Mouse (Mus musculus): ENCODE results near the gene Rims3. TPM values are rescaled to one million over a fixed set of nuclear protein-coding genes. Genes with fewer than 3 reads are reported as not detected.

The Rims3 gene
- polyA plus RNA-seq, 1 experiment, result 0.39 TPM

GRCm38 (mm10) chr4:120882002-120882625 is 27.5 kb downstream of the Rims3 start:
- DNase-seq, result no peak
- Histone ChIP-seq H3K36me3 (ENCODE audit: control insufficient read depth, insufficient read depth, low read length) (no peaks in the 10 kb centered on the region), H3K27ac (ENCODE audit: insufficient read depth, low read depth, low read length) (no peak overlapping the region), H3K4me1 (ENCODE audit: control insufficient read depth, insufficient read depth, low read length) (no peaks in the 10 kb centered on the region), H3K27me3 (replicated peaks; ENCODE audit: control insufficient read depth, insufficient read depth, low read length) (no peaks in the 10 kb centered on the region), H3K4me3 (ENCODE audit: insufficient read depth, low read depth, low read length) (no peak overlapping the region)
- TF ChIP-seq CTCF (conservative IDR thresholded peaks at IDR 0.05; ENCODE audit: insufficient read depth, insufficient read length, low read depth, low read length), result no peak
- TF ChIP-seq POLR2A (IDR thresholded peaks at IDR 0.05; ENCODE audit: low read depth, low read length), result no peak
- 66% methylated on average over 5 of the region's 5 CpGs for WGBS

GRCm38 (mm10) chr4:120885208-120886120 is 30.8 kb downstream of the Rims3 start:
- Histone ChIP-seq H3K36me3 (ENCODE audit: control insufficient read depth, insufficient read depth, low read length) (no peaks in the 10 kb centered on the region), H3K4me1 (ENCODE audit: control insufficient read depth, insufficient read depth, low read length) (no peaks in the 10 kb centered on the region), H3K27me3 (replicated peaks; ENCODE audit: control insufficient read depth, insufficient read depth, low read length) (no peaks in the 10 kb centered on the region), H3K4me3 (ENCODE audit: insufficient read depth, low read depth, low read length) (no peak overlapping the region), H3K27ac (ENCODE audit: insufficient read depth, low read depth, low read length) (no peak overlapping the region)
- TF ChIP-seq CTCF (conservative IDR thresholded peaks at IDR 0.05; ENCODE audit: insufficient read depth, insufficient read length, low read depth, low read length) (no peak), POLR2A (IDR thresholded peaks at IDR 0.05; ENCODE audit: low read depth, low read length) (no peak)
- peak; percentile 8 for DNase-seq
- WGBS, result 58% methylated on average over 13 of the region's 13 CpGs

GRCm38 (mm10) chr4:120886131-120886530 is 31.5 kb downstream of the Rims3 start:
- Histone ChIP-seq H3K27ac (ENCODE audit: insufficient read depth, low read depth, low read length) (no peak overlapping the region), H3K4me1 (ENCODE audit: control insufficient read depth, insufficient read depth, low read length) (no peaks in the 10 kb centered on the region), H3K27me3 (replicated peaks; ENCODE audit: control insufficient read depth, insufficient read depth, low read length) (no peaks in the 10 kb centered on the region), H3K36me3 (ENCODE audit: control insufficient read depth, insufficient read depth, low read length) (no peaks in the 10 kb centered on the region), H3K4me3 (ENCODE audit: insufficient read depth, low read depth, low read length) (no peak overlapping the region)
- peak; percentile 40 for DNase-seq
- 25% methylated on average over 4 of the region's 4 CpGs for WGBS
- TF ChIP-seq POLR2A (IDR thresholded peaks at IDR 0.05; ENCODE audit: low read depth, low read length) (no peak), CTCF (conservative IDR thresholded peaks at IDR 0.05; ENCODE audit: insufficient read depth, insufficient read length, low read depth, low read length) (no peak)

GRCm38 (mm10) chr4:120886811-120887210 is 32.2 kb downstream of the Rims3 start:
- 92% methylated on average over 5 of the region's 5 CpGs for WGBS
- no peak for TF ChIP-seq POLR2A (IDR thresholded peaks at IDR 0.05; ENCODE audit: low read depth, low read length)
- Histone ChIP-seq H3K36me3 (ENCODE audit: control insufficient read depth, insufficient read depth, low read length) (no peaks in the 10 kb centered on the region), H3K4me1 (ENCODE audit: control insufficient read depth, insufficient read depth, low read length) (no peaks in the 10 kb centered on the region), H3K27ac (ENCODE audit: insufficient read depth, low read depth, low read length) (no peak overlapping the region), H3K4me3 (ENCODE audit: insufficient read depth, low read depth, low read length) (no peak overlapping the region), H3K27me3 (replicated peaks; ENCODE audit: control insufficient read depth, insufficient read depth, low read length) (no peaks in the 10 kb centered on the region)
- no peak for DNase-seq

- TF ChIP-seq POLR2A (IDR thresholded peaks at IDR 0.05; ENCODE audit: low read depth, low read length) (no peak), CTCF (conservative IDR thresholded peaks at IDR 0.05; ENCODE audit: insufficient read depth, insufficient read length, low read depth, low read length) (peak; percentile 50)
- Histone ChIP-seq H3K4me1 (ENCODE audit: control insufficient read depth, insufficient read depth, low read length) (no peaks in the 10 kb centered on the region), H3K36me3 (ENCODE audit: control insufficient read depth, insufficient read depth, low read length) (no peaks in the 10 kb centered on the region), H3K27me3 (replicated peaks; ENCODE audit: control insufficient read depth, insufficient read depth, low read length) (no peaks in the 10 kb centered on the region), H3K4me3 (ENCODE audit: insufficient read depth, low read depth, low read length) (no peak overlapping the region), H3K27ac (ENCODE audit: insufficient read depth, low read depth, low read length) (no peak overlapping the region)
- WGBS, result 32% methylated on average over 8 of the region's 8 CpGs
- DNase-seq, result peak; percentile 65
Observed at GRCm38 (mm10) chr4:120887381-120888112, 32.9 kb downstream of the Rims3 start.

GRCm38 (mm10) chr4:120888884-120889283 is 34.3 kb downstream of the Rims3 start:
- H3K36me3 ChIP-seq (ENCODE audit: control insufficient read depth, insufficient read depth, low read length), result no peaks in the 10 kb centered on the region
- H3K4me1 ChIP-seq (ENCODE audit: control insufficient read depth, insufficient read depth, low read length), result no peaks in the 10 kb centered on the region
- WGBS, result 65% methylated on average over 8 of the region's 8 CpGs
- H3K27me3 ChIP-seq (replicated peaks; ENCODE audit: control insufficient read depth, insufficient read depth, low read length), result no peaks in the 10 kb centered on the region
- no peak overlapping the region for H3K4me3 ChIP-seq (ENCODE audit: insufficient read depth, low read depth, low read length)
- DNase-seq, result no peak
- no peak overlapping the region for H3K27ac ChIP-seq (ENCODE audit: insufficient read depth, low read depth, low read length)
- TF ChIP-seq POLR2A (IDR thresholded peaks at IDR 0.05; ENCODE audit: low read depth, low read length) (no peak), CTCF (conservative IDR thresholded peaks at IDR 0.05; ENCODE audit: insufficient read depth, insufficient read length, low read depth, low read length) (no peak)

Data from kidney, adult 2 months (tissue).